In the genomic region with DNA sequence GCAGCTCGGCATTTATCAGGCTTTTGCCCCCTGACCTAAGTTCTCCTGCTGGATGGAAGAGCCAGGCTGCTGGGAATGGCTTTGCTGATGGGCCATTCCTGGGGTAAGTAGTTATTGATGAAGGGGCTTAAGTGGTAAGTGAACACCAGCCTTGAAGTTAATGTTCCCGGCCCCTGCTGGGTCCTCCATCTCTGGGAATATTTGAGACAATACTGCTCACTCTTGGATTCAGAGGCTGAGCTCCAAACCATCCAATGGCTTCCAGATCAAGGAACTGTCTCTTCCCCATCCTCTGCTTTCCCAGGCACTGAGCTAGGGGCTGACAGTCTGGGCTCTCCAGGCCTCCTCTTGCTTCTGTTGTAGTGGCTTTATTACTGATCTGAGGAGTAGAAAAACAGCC, we compare ENCODE assay signal across 24 mouse cellular contexts.
"Had no signal": no experiment of that assay in that cellular context is flagged by ENCODE, and none has a peak within 500 bp of the region (broad histone marks: within the 10 kb centered on the region; RNA-seq: fewer than 3 reads in every experiment).

No protein-coding gene starts in this region.

- H3K4me1 ChIP-seq: liver, embryonic 12.5 days; liver, embryonic 15.5 days; lung, embryonic 15.5 days; megakaryocyte, embryonic 14.5 days had no signal

- H3K9me3 ChIP-seq: kidney, embryonic 15.5 days; limb, embryonic 13.5 days; liver, embryonic 12.5 days; liver, embryonic 15.5 days; lung, embryonic 15.5 days; megakaryocyte, embryonic 14.5 days; midbrain, embryonic 10.5 days; neural tube, embryonic 12.5 days had no signal

- H3K9ac ChIP-seq: kidney, embryonic 15.5 days; limb, embryonic 13.5 days; liver, embryonic 12.5 days; liver, embryonic 15.5 days; lung, embryonic 15.5 days; neural tube, embryonic 12.5 days had no signal

- H3K36me3 ChIP-seq: kidney, embryonic 15.5 days; limb, embryonic 13.5 days; liver, embryonic 12.5 days; liver, embryonic 15.5 days; lung, embryonic 15.5 days; midbrain, embryonic 10.5 days; neural tube, embryonic 12.5 days had no signal

- DNase-seq: kidney, adult 11 months; kidney, adult 8-10 months; kidney, postnatal 10 days; kidney, postnatal 36 days; layer of hippocampus, postnatal 36 days; liver; lung, adult 18-20 months; lung, postnatal 10 days; lung, postnatal 36 days; right cerebral cortex, postnatal 4 days; thymus, adult 2 months; thymus, postnatal 14 days; thymus, postnatal 4 days had no signal

- H3K27ac ChIP-seq: kidney, embryonic 15.5 days; left cerebral cortex, adult 2 months; liver, embryonic 12.5 days; liver, embryonic 15.5 days; lung, embryonic 15.5 days; midbrain, embryonic 10.5 days; neural tube, embryonic 12.5 days; stomach, postnatal 0 days had no signal

- H3K27me3 ChIP-seq: kidney, embryonic 15.5 days; limb, embryonic 13.5 days; liver, embryonic 12.5 days; liver, embryonic 15.5 days; lung, embryonic 15.5 days; megakaryocyte, embryonic 14.5 days; neural tube, embryonic 12.5 days had no signal

- H3K4me3 ChIP-seq: kidney, embryonic 15.5 days; left cerebral cortex, adult 2 months; limb, embryonic 13.5 days; liver, embryonic 12.5 days; liver, embryonic 15.5 days; lung, embryonic 15.5 days; megakaryocyte, embryonic 14.5 days; midbrain, embryonic 10.5 days; myocyte; neural tube, embryonic 12.5 days had no signal

- ATAC-seq: liver, embryonic 12.5 days had no signal

- H3K4me2 ChIP-seq: kidney, embryonic 15.5 days; limb, embryonic 13.5 days; liver, embryonic 12.5 days; liver, embryonic 15.5 days; lung, embryonic 15.5 days; neural tube, embryonic 12.5 days had no signal
